Mouse (Mus musculus) C2C12 (cell line): Measurements from ENCODE around the gene Cyth4.
A peak's percentile ranks its signal among the peaks of the same experiment; 100 is the strongest.

ENCODE experiments used
- CTCF ChIP-seq: IDR thresholded peaks from one replicate; pipeline ENCODE4 v1.5.1; 2011; ENCODE audit not compliant: control insufficient read depth, insufficient read depth, insufficient read length
- FOSL1 ChIP-seq: IDR thresholded peaks from one replicate; pipeline ENCODE4 v1.8.0; 2011; ENCODE audit warnings: mild to moderate bottlenecking, low read length; ENCODE audit not compliant: poor library complexity, insufficient read depth, severe bottlenecking
- MAX ChIP-seq: IDR thresholded peaks from one replicate; pipeline ENCODE4 v1.6.1; 2011; ENCODE audit warnings: mild to moderate bottlenecking, control low read depth
- MYOG ChIP-seq: IDR thresholded peaks from one replicate; pipeline ENCODE4 v1.6.1; 2011; ENCODE audit not compliant: control insufficient read depth, insufficient read length; ENCODE audit errors: extremely low read depth
- USF1 ChIP-seq: IDR thresholded peaks from one replicate; pipeline ENCODE4 v1.6.1; 2011; ENCODE audit warnings: low read depth, mild to moderate bottlenecking, control low read depth, moderate library complexity

DNA sequence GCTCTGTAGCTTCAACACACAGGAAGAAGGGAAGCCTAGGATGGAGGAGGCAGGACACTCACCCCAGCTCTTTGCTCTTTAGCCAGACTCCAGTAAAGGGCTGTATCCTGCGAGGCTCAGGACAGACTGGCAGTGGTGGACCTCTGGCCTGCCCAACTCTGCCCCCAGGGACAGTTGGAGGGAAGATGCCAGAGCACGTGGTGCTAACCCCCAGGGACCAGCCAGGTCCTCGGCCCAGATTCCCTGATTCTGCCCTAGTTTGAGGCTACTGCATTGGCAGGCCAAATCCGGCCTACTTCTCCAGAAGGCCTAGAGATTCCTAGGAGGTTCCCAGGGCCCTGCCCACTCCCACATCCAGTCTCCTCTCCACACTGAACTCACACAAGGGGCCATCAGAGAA lies 50.9 kb downstream of the Cyth4 start:
- TF ChIP-seq CTCF (no peak), USF1 (peak; percentile 21), MAX (no peak), MYOG (no peak), FOSL1 (no peak)
